Mouse (Mus musculus): Measurements from ENCODE around the gene Rasgrf1. TPM values are rescaled to one million over a fixed set of nuclear protein-coding genes. Genes with fewer than 3 reads are reported as not detected.
A peak's percentile ranks its signal among the peaks of the same experiment; 100 is the strongest.
"Not testable (repeated sequence)": the region's sequence is repeated elsewhere in the genome, so short reads cannot be mapped to it uniquely, and the experiment has no call there.

The Rasgrf1 gene
- polyA plus RNA-seq, 1 experiment, result 124 TPM

GRCm38 (mm10) chr9:90040916-90041315 is 131.2 kb downstream of the Rasgrf1 start:
- TF ChIP-seq CTCF (IDR thresholded peaks at IDR 0.05; ENCODE audit: extremely low read depth, insufficient read depth, low read length), result no peak
- TF ChIP-seq POLR2A (IDR thresholded peaks at IDR 0.05; ENCODE audit: extremely low read depth, insufficient read depth, low read length), result no peak
- Histone ChIP-seq H3K4me3 (ENCODE audit: insufficient read depth, low read length) (no peak overlapping the region), H3K27ac (ENCODE audit: insufficient read depth, low read length) (no peak overlapping the region), H3K4me1 (ENCODE audit: control insufficient read depth, insufficient read depth, low read length) (no peaks in the 10 kb centered on the region)

GRCm38 (mm10) chr9:90041556-90041955 is 131.8 kb downstream of the Rasgrf1 start:
- no peak overlapping the region for H3K4me3 ChIP-seq (ENCODE audit: insufficient read depth, low read length)
- H3K4me1 ChIP-seq (ENCODE audit: control insufficient read depth, insufficient read depth, low read length), result no peaks in the 10 kb centered on the region
- TF ChIP-seq POLR2A (IDR thresholded peaks at IDR 0.05; ENCODE audit: extremely low read depth, insufficient read depth, low read length) (no peak), CTCF (IDR thresholded peaks at IDR 0.05; ENCODE audit: extremely low read depth, insufficient read depth, low read length) (no peak)
- H3K27ac ChIP-seq (ENCODE audit: insufficient read depth, low read length), result no peak overlapping the region

- H3K4me3 ChIP-seq (ENCODE audit: insufficient read depth, low read length); H3K4me1 ChIP-seq (ENCODE audit: control insufficient read depth, insufficient read depth, low read length); H3K27ac ChIP-seq (ENCODE audit: insufficient read depth, low read length): not testable (repeated sequence)
Measured at GRCm38 (mm10) chr9:90042906-90043305, 133.2 kb downstream of the Rasgrf1 start.

- Histone ChIP-seq H3K4me1 (ENCODE audit: control insufficient read depth, insufficient read depth, low read length) (no peaks in the 10 kb centered on the region), H3K27ac (ENCODE audit: insufficient read depth, low read length) (no peak overlapping the region), H3K4me3 (ENCODE audit: insufficient read depth, low read length) (no peak overlapping the region)
- TF ChIP-seq CTCF (IDR thresholded peaks at IDR 0.05; ENCODE audit: extremely low read depth, insufficient read depth, low read length) (no peak), POLR2A (IDR thresholded peaks at IDR 0.05; ENCODE audit: extremely low read depth, insufficient read depth, low read length) (no peak)
Measured at GRCm38 (mm10) chr9:90045191-90045590, 135.5 kb downstream of the Rasgrf1 start.

- no peaks in the 10 kb centered on the region for H3K4me1 ChIP-seq (ENCODE audit: control insufficient read depth, insufficient read depth, low read length)
- no peak for TF ChIP-seq POLR2A (IDR thresholded peaks at IDR 0.05; ENCODE audit: extremely low read depth, insufficient read depth, low read length)
- TF ChIP-seq CTCF (IDR thresholded peaks at IDR 0.05; ENCODE audit: extremely low read depth, insufficient read depth, low read length), result no peak
- H3K27ac ChIP-seq (ENCODE audit: insufficient read depth, low read length), result 0 out of 2 replicates have a peak overlapping the region, but pooled peaks have one; percentile 53
- H3K4me3 ChIP-seq (ENCODE audit: insufficient read depth, low read length), result no peak overlapping the region
Measured at GRCm38 (mm10) chr9:90047937-90048627, 138.4 kb downstream of the Rasgrf1 start.

- Histone ChIP-seq H3K4me3 (ENCODE audit: insufficient read depth, low read length) (peak within 1 kb of the TSS; percentile 60), H3K4me1 (ENCODE audit: control insufficient read depth, insufficient read depth, low read length) (no peaks in the 10 kb centered on the region), H3K27ac (ENCODE audit: insufficient read depth, low read length) (peak within 1 kb of the TSS; percentile 84)
- TF ChIP-seq POLR2A (IDR thresholded peaks at IDR 0.05; ENCODE audit: extremely low read depth, insufficient read depth, low read length) (no peak), CTCF (IDR thresholded peaks at IDR 0.05; ENCODE audit: extremely low read depth, insufficient read depth, low read length) (no peak)
Measured at GRCm38 (mm10) chr9:90053852-90054251, 144.1 kb downstream of the Rasgrf1 start, which contains the start of gene Ctsh. TSS of gene Ctsh (plus strand) at chr9:90054152.

- no peak for TF ChIP-seq CTCF (IDR thresholded peaks at IDR 0.05; ENCODE audit: extremely low read depth, insufficient read depth, low read length)
- no peak for TF ChIP-seq POLR2A (IDR thresholded peaks at IDR 0.05; ENCODE audit: extremely low read depth, insufficient read depth, low read length)
- peak overlapping the region; percentile 60 for H3K4me3 ChIP-seq (ENCODE audit: insufficient read depth, low read length)
- H3K27ac ChIP-seq (ENCODE audit: insufficient read depth, low read length), result peak overlapping the region; percentile 84
Measured at GRCm38 (mm10) chr9:90054371-90055145, 144.8 kb downstream of the Rasgrf1 start.

GRCm38 (mm10) chr9:90055409-90055808 is 145.7 kb downstream of the Rasgrf1 start:
- no peak for TF ChIP-seq POLR2A (IDR thresholded peaks at IDR 0.05; ENCODE audit: extremely low read depth, insufficient read depth, low read length)
- TF ChIP-seq CTCF (IDR thresholded peaks at IDR 0.05; ENCODE audit: extremely low read depth, insufficient read depth, low read length), result no peak
- Histone ChIP-seq H3K4me1 (ENCODE audit: control insufficient read depth, insufficient read depth, low read length) (no peaks in the 10 kb centered on the region), H3K27ac (ENCODE audit: insufficient read depth, low read length) (no peak overlapping the region), H3K4me3 (ENCODE audit: insufficient read depth, low read length) (no peak overlapping the region)

More at GRCm38 (mm10) chr9:90054371-90055145, 144.8 kb downstream of the Rasgrf1 start:
- H3K4me1 ChIP-seq (ENCODE audit: control insufficient read depth, insufficient read depth, low read length), result no peaks in the 10 kb centered on the region

GRCm38 (mm10) chr9:90055911-90056310 is 146.2 kb downstream of the Rasgrf1 start:
- Histone ChIP-seq H3K4me1 (ENCODE audit: control insufficient read depth, insufficient read depth, low read length) (no peaks in the 10 kb centered on the region), H3K4me3 (ENCODE audit: insufficient read depth, low read length) (no peak overlapping the region), H3K27ac (ENCODE audit: insufficient read depth, low read length) (no peak overlapping the region)
- no peak for TF ChIP-seq POLR2A (IDR thresholded peaks at IDR 0.05; ENCODE audit: extremely low read depth, insufficient read depth, low read length)
- no peak for TF ChIP-seq CTCF (IDR thresholded peaks at IDR 0.05; ENCODE audit: extremely low read depth, insufficient read depth, low read length)

GRCm38 (mm10) chr9:90056716-90057115 is 147.0 kb downstream of the Rasgrf1 start:
- H3K4me3 ChIP-seq (ENCODE audit: insufficient read depth, low read length), result no peak overlapping the region
- TF ChIP-seq CTCF (IDR thresholded peaks at IDR 0.05; ENCODE audit: extremely low read depth, insufficient read depth, low read length) (no peak), POLR2A (IDR thresholded peaks at IDR 0.05; ENCODE audit: extremely low read depth, insufficient read depth, low read length) (no peak)
- no peak overlapping the region for H3K27ac ChIP-seq (ENCODE audit: insufficient read depth, low read length)
- H3K4me1 ChIP-seq (ENCODE audit: control insufficient read depth, insufficient read depth, low read length), result no peaks in the 10 kb centered on the region

Measured in cortical plate, adult 2 months (tissue).